Mouse (Mus musculus) E14TG2a.4 (cell line): ENCODE data around the gene Rgs10.

Experiments
- CTCF ChIP-seq: conservative IDR thresholded peaks from 2 replicates; pipeline ENCODE4 v1.5.1; 2014; ENCODE audit warnings: low read length
- NANOG ChIP-seq: IDR thresholded peaks from 2 replicates; pipeline ENCODE4 v1.6.1; 2014; ENCODE audit warnings: borderline replicate concordance, low read length, mixed read lengths
- POU5F1 ChIP-seq: IDR thresholded peaks from 2 replicates; pipeline ENCODE4 v1.6.1; 2014; ENCODE audit warnings: low read length, borderline replicate concordance

GRCm38 (mm10) chr7:128366654-128367053 is 51.9 kb downstream of the Rgs10 start:
- TF ChIP-seq CTCF (no peak), NANOG (no peak), POU5F1 (no peak)
